26 mouse cellular contexts compared by ENCODE assay signal in the genomic region with DNA sequence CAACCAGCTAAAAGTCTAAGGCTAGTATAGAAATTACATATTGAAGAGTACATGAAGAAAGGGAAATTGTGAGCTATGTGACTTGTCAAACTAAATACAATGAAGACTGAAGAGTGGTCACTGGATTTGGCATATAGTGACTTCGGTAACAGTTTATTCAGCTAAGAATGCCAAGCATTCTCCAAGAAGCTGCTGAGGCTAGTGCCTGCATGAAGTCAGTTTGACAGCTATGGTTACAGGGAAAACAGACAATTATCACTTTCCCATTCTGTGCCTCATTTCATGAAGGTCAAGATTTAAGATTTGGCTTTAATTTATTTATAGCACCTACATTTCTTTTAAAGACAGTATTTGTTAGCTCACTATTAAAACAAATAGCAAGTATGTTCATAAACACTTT.
A peak's percentile ranks its signal among the peaks of the same experiment; 100 is the strongest.
DNase-seq lines count a peak whose midpoint lies in the region; ATAC-seq and TF ChIP-seq lines count a peak whose summit lies in the region.
"Had no signal": no experiment of that assay in that cellular context is flagged by ENCODE, and none has a peak within 500 bp of the region (broad histone marks: within the 10 kb centered on the region; RNA-seq: fewer than 3 reads in every experiment).

No protein-coding gene starts in this region.

- peaks cover 4% of the 10 kb centered on the region; the same call in 1 of the 2 replicates for H3K4me1 ChIP-seq in hindbrain, postnatal 0 days (ENCODE audit: insufficient read depth, low read length)
- H3K4me1 ChIP-seq in hindbrain, embryonic 14.5 days (replicated peaks; ENCODE audit: control insufficient read depth, insufficient read depth, low read length): no peaks in the 10 kb centered on the region
- H3K4me1 ChIP-seq in midbrain, postnatal 0 days (ENCODE audit: insufficient read depth, low read length): no peaks in the 10 kb centered on the region
- 0 out of 2 replicates have a peak, but pooled peaks cover 7% of the 10 kb centered on the region for H3K4me1 ChIP-seq in midbrain, embryonic 14.5 days (ENCODE audit: control insufficient read depth, insufficient read depth, low read length)
- no peaks in the 10 kb centered on the region for H3K4me1 ChIP-seq in olfactory bulb, adult 2 months (ENCODE audit: control insufficient read depth, insufficient read depth, low read length)
- H3K4me1 ChIP-seq: heart, embryonic 13.5 days; limb, embryonic 15.5 days; liver, embryonic 13.5 days; neural tube, embryonic 12.5 days had no signal

- 57% methylated on average over 1 of the region's 1 CpGs for WGBS in hindbrain, postnatal 0 days
- 61% methylated on average over 1 of the region's 1 CpGs for WGBS in hindbrain, embryonic 14.5 days
- 67% methylated on average over 1 of the region's 1 CpGs for WGBS in midbrain, postnatal 0 days
- WGBS in midbrain, embryonic 14.5 days: 71% methylated on average over 1 of the region's 1 CpGs
- WGBS in olfactory bulb, adult 2 months: 56% methylated on average over 1 of the region's 1 CpGs

- no peak for TF ChIP-seq POLR2A in olfactory bulb, adult 2 months (IDR thresholded peaks at IDR 0.05; ENCODE audit: insufficient read depth, low read depth, low read length)

- H3K9me3 ChIP-seq in hindbrain, postnatal 0 days (ENCODE audit: low read length): no peaks in the 10 kb centered on the region
- H3K9me3 ChIP-seq in hindbrain, embryonic 14.5 days (ENCODE audit: control insufficient read depth, low read length): no peaks in the 10 kb centered on the region
- H3K9me3 ChIP-seq in midbrain, postnatal 0 days (ENCODE audit: low read length): no peaks in the 10 kb centered on the region
- H3K9me3 ChIP-seq in midbrain, embryonic 14.5 days (ENCODE audit: control insufficient read depth, low read length): no peaks in the 10 kb centered on the region
- H3K9me3 ChIP-seq: heart, embryonic 13.5 days; hindbrain, embryonic 15.5 days; limb, embryonic 15.5 days; liver, embryonic 13.5 days; midbrain, embryonic 13.5 days; neural tube, embryonic 12.5 days had no signal

- DNase-seq in hindbrain, postnatal 0 days (ENCODE audit: low spot score): no peak
- no peak for DNase-seq in hindbrain, embryonic 14.5 days (ENCODE audit: low spot score)
- DNase-seq in midbrain, postnatal 0 days (ENCODE audit: low spot score): no peak
- DNase-seq in midbrain, embryonic 14.5 days: no peak
- no peak for DNase-seq in heart, adult 11 months
- DNase-seq in embryo, embryonic 9.5 days (ENCODE audit: extremely low spot score): no peak
- DNase-seq: adrenal gland, adult 8-10 months; gastrocnemius, adult 2 months; gastrocnemius, postnatal 36 days; kidney, adult 8-10 months; kidney, postnatal 4 days; liver, embryonic 13.5 days; lung, adult 18-20 months; lung, postnatal 4 days; right cerebral cortex, postnatal 14 days; thymus, postnatal 4 days had no signal

- no peak overlapping the region for H3K9ac ChIP-seq in hindbrain, postnatal 0 days (replicated peaks; ENCODE audit: low read length)
- no peak overlapping the region for H3K9ac ChIP-seq in hindbrain, embryonic 14.5 days
- H3K9ac ChIP-seq in midbrain, postnatal 0 days (replicated peaks; ENCODE audit: low read length, poor library complexity, severe bottlenecking): no peak overlapping the region
- no peak overlapping the region for H3K9ac ChIP-seq in midbrain, embryonic 14.5 days (replicated peaks; ENCODE audit: low read length)
- H3K9ac ChIP-seq: heart, embryonic 13.5 days; hindbrain, embryonic 15.5 days; limb, embryonic 15.5 days; liver, embryonic 13.5 days; midbrain, embryonic 13.5 days; neural tube, embryonic 12.5 days had no signal

- no peak overlapping the region for H3K4me3 ChIP-seq in hindbrain, postnatal 0 days (ENCODE audit: low read length)
- H3K4me3 ChIP-seq in hindbrain, embryonic 14.5 days (replicated peaks; ENCODE audit: low read length): no peak overlapping the region
- H3K4me3 ChIP-seq in midbrain, postnatal 0 days (ENCODE audit: low read depth, low read length): no peak overlapping the region
- no peak overlapping the region for H3K4me3 ChIP-seq in midbrain, embryonic 14.5 days (replicated peaks; ENCODE audit: low read depth, low read length)
- H3K4me3 ChIP-seq in olfactory bulb, adult 2 months (ENCODE audit: insufficient read depth, low read depth, low read length): no peak overlapping the region
- H3K4me3 ChIP-seq: gastrocnemius, adult 2 months; heart, embryonic 13.5 days; hindbrain, embryonic 15.5 days; limb, embryonic 15.5 days; liver, embryonic 13.5 days; midbrain, embryonic 13.5 days; myocyte; neural tube, embryonic 12.5 days had no signal

- ATAC-seq in hindbrain, postnatal 0 days: no peak
- ATAC-seq in hindbrain, embryonic 14.5 days (ENCODE audit: low FRiP score): no peak
- ATAC-seq in midbrain, postnatal 0 days (ENCODE audit: low FRiP score): no peak
- ATAC-seq in midbrain, embryonic 14.5 days (ENCODE audit: low FRiP score, low TSS enrichment): no peak
- ATAC-seq: CD4-positive, CD25-positive, alpha-beta regulatory T cell, adult 4 months; lung, postnatal 0 days had no signal

- no peak overlapping the region for H3K4me2 ChIP-seq in hindbrain, postnatal 0 days (ENCODE audit: low read depth, low read length)
- no peak overlapping the region for H3K4me2 ChIP-seq in hindbrain, embryonic 14.5 days (replicated peaks)
- H3K4me2 ChIP-seq in midbrain, postnatal 0 days (ENCODE audit: low read depth, low read length, poor library complexity, severe bottlenecking): no peak overlapping the region
- H3K4me2 ChIP-seq in midbrain, embryonic 14.5 days (ENCODE audit: low read length): no peak overlapping the region
- H3K4me2 ChIP-seq: heart, embryonic 13.5 days; hindbrain, embryonic 15.5 days; limb, embryonic 15.5 days; liver, embryonic 13.5 days; midbrain, embryonic 13.5 days; neural tube, embryonic 12.5 days had no signal

- H3K27me3 ChIP-seq in hindbrain, postnatal 0 days (ENCODE audit: insufficient read depth, low read length): no peaks in the 10 kb centered on the region
- no peaks in the 10 kb centered on the region for H3K27me3 ChIP-seq in hindbrain, embryonic 14.5 days (ENCODE audit: control insufficient read depth, insufficient read depth, low read length)
- no peaks in the 10 kb centered on the region for H3K27me3 ChIP-seq in midbrain, postnatal 0 days (ENCODE audit: insufficient read depth, low read length)
- H3K27me3 ChIP-seq in midbrain, embryonic 14.5 days (ENCODE audit: control insufficient read depth, insufficient read depth, low read length): no peaks in the 10 kb centered on the region
- H3K27me3 ChIP-seq: heart, embryonic 13.5 days; hindbrain, embryonic 15.5 days; limb, embryonic 15.5 days; liver, embryonic 13.5 days; midbrain, embryonic 13.5 days; neural tube, embryonic 12.5 days had no signal

- H3K27ac ChIP-seq in hindbrain, postnatal 0 days: peak overlapping the region; percentile 22; the same call in 1 of the 2 replicates
- no peak overlapping the region; the same call in 1 of the 2 replicates for H3K27ac ChIP-seq in hindbrain, embryonic 14.5 days
- H3K27ac ChIP-seq in midbrain, postnatal 0 days (ENCODE audit: low read depth, low read length): 0 out of 2 replicates have a peak overlapping the region, but pooled peaks have one; percentile 12
- no peak overlapping the region; the same call in 1 of the 2 replicates for H3K27ac ChIP-seq in midbrain, embryonic 14.5 days (replicated peaks; ENCODE audit: low read depth, low read length)
- H3K27ac ChIP-seq in olfactory bulb, adult 2 months (ENCODE audit: insufficient read depth, low read depth, low read length): peak overlapping the region; percentile 44; the same call in 1 of the 2 replicates
- H3K27ac ChIP-seq: gastrocnemius, adult 2 months; heart, embryonic 13.5 days; kidney, postnatal 0 days; liver, embryonic 13.5 days; neural tube, embryonic 12.5 days had no signal

- H3K36me3 ChIP-seq in hindbrain, postnatal 0 days (ENCODE audit: insufficient read depth, low read length): no peaks in the 10 kb centered on the region
- H3K36me3 ChIP-seq in hindbrain, embryonic 14.5 days (replicated peaks; ENCODE audit: control insufficient read depth, insufficient read depth): no peaks in the 10 kb centered on the region
- no peaks in the 10 kb centered on the region for H3K36me3 ChIP-seq in midbrain, postnatal 0 days (ENCODE audit: insufficient read depth, low read length)
- no peaks in the 10 kb centered on the region for H3K36me3 ChIP-seq in midbrain, embryonic 14.5 days (ENCODE audit: control insufficient read depth, insufficient read depth, low read length)
- H3K36me3 ChIP-seq: heart, embryonic 13.5 days; hindbrain, embryonic 15.5 days; limb, embryonic 15.5 days; liver, embryonic 13.5 days; midbrain, embryonic 13.5 days; neural tube, embryonic 12.5 days had no signal

- TF ChIP-seq CTCF in hindbrain, postnatal 0 days (IDR thresholded peaks at IDR 0.05; ENCODE audit: low read depth): no peak
- no peak for TF ChIP-seq CTCF in midbrain, postnatal 0 days (IDR thresholded peaks at IDR 0.05)
- TF ChIP-seq CTCF in olfactory bulb, adult 2 months (IDR thresholded peaks at IDR 0.05; ENCODE audit: insufficient read depth, low read depth, low read length): no peak

Comparison
In these comparisons a context has a peak if more than half of its experiments do, and no peak if none do; other contexts are left out.
1. H3K27ac ChIP-seq: peak in hindbrain, postnatal 0 days (single experiment), midbrain, postnatal 0 days (single experiment) and olfactory bulb, adult 2 months (single experiment); none in hindbrain, embryonic 14.5 days (single experiment) and midbrain, embryonic 14.5 days (single experiment).